Mouse (Mus musculus) ES-E14 (cell line): ENCODE data around the gene Mtx1. TPM values are rescaled to one million over a fixed set of nuclear protein-coding genes. Genes with fewer than 3 reads are reported as not detected.
A peak's percentile ranks its signal among the peaks of the same experiment; 100 is the strongest.

Experiments used
- DNase-seq: peaks from one replicate; pipeline ENCODE4 v3.0.0-alpha.2; 2013; ENCODE audit warnings: low read depth, low spot score
- H3K27ac ChIP-seq: 2 replicates; pipeline ENCODE4 v1.5.1; 2012; ENCODE audit warnings: low read depth, mild to moderate bottlenecking, low read length, moderate library complexity, mixed read lengths; ENCODE audit not compliant: poor library complexity, insufficient read depth, severe bottlenecking
- H3K36me3 ChIP-seq: 2 replicates; pipeline ENCODE4 v1.6.1; 2012; ENCODE audit warnings: mild to moderate bottlenecking, low read length, moderate library complexity, mixed read lengths; ENCODE audit not compliant: control insufficient read depth, poor library complexity, insufficient read depth, severe bottlenecking
- H3K4me1 ChIP-seq, 2 experiments: fragments of 150-350 bp in 1 of 2; sonication (generic) in 1 of 2; 2 replicates each; pipeline ENCODE4 v1.6.1; 2012; ENCODE audit warnings: low read length in 2 of 2, mild to moderate bottlenecking in 1 of 2, mixed read lengths in 1 of 2; ENCODE audit not compliant: control insufficient read depth in 2 of 2, insufficient read depth in 2 of 2, poor library complexity in 1 of 2
- H3K4me3 ChIP-seq, 2 experiments: fragments of 150-350 bp in 1 of 2; sonication (generic) in 1 of 2; 2 replicates each; pipeline ENCODE4 v1.5.1; 2012; ENCODE audit warnings: low read length in 2 of 2, low read depth in 1 of 2, mild to moderate bottlenecking in 1 of 2, mixed read lengths in 1 of 2; ENCODE audit not compliant: insufficient read depth in 1 of 2, poor library complexity in 1 of 2, severe bottlenecking in 1 of 2
- H3K9ac ChIP-seq: 2 replicates; pipeline ENCODE4 v1.6.1; 2012; ENCODE audit warnings: low read depth, mild to moderate bottlenecking, low read length, mixed read lengths; ENCODE audit not compliant: poor library complexity, insufficient read depth, severe bottlenecking
- H3K9me3 ChIP-seq: fragments of 150-350 bp; sonication (generic); 2 replicates; pipeline ENCODE4 v1.6.1; 2012; ENCODE audit warnings: low read depth, mild to moderate bottlenecking, low read length; ENCODE audit not compliant: control insufficient read depth, insufficient read depth
- CHD2 ChIP-seq: IDR thresholded peaks from 2 replicates; pipeline ENCODE4 v1.6.1; 2014; ENCODE audit warnings: mild to moderate bottlenecking, low read depth, low read length, inconsistent platforms
- HCFC1 ChIP-seq: IDR thresholded peaks from 2 replicates; pipeline ENCODE4 v1.6.1; 2012; ENCODE audit warnings: low read length, inconsistent platforms, borderline replicate concordance; ENCODE audit not compliant: insufficient read depth
- MAFK ChIP-seq: IDR thresholded peaks from 2 replicates; pipeline ENCODE4 v1.6.1; 2014; ENCODE audit warnings: mild to moderate bottlenecking, low read depth, low read length, inconsistent platforms; ENCODE audit not compliant: insufficient read depth
- ZC3H11A ChIP-seq: IDR thresholded peaks from 2 replicates; pipeline ENCODE4 v1.6.1; 2012; ENCODE audit warnings: low read depth, mild to moderate bottlenecking, inconsistent platforms, low read length, borderline replicate concordance
- ZNF384 ChIP-seq: IDR thresholded peaks from 2 replicates; pipeline ENCODE4 v1.6.1; 2012; ENCODE audit warnings: low read depth, low read length, inconsistent platforms
- in situ Hi-C, 2 experiments: fragments of 600-800 bp; cut with MboI; formaldehyde crosslinking; loops; one replicate each; pipeline ENCODE4 v1.15.1; 2025; ENCODE audit warnings: low sequenced_read_pairs in 2 of 2, inconsistent platforms in 1 of 2; ENCODE audit not compliant: unreplicated experiment in 2 of 2
- total RNA-seq: library from RNA; depleted of rRNA; stranded (reverse); fragments of 300-350 nt; gene quantifications from 2 replicates; pipeline ENCODE4 v1.2.3, GENCODE M21; 2012

The Mtx1 gene
- total RNA-seq, 1 experiment = 251 TPM

- H3K9me3 ChIP-seq = no peaks in the 10 kb centered on the region
- peaks cover 5 to 16% of the 10 kb centered on the region in 2 experiments; a peak in 3 of 4 replicates for H3K4me1 ChIP-seq
- no peak for TF ChIP-seq HCFC1
- no peak for TF ChIP-seq ZNF384
- no peak for TF ChIP-seq ZC3H11A
- TF ChIP-seq CHD2 = no peak
- TF ChIP-seq MAFK = no peak
- H3K9ac ChIP-seq = peak overlapping the region; percentile 19; the same call in 1 of the 2 replicates
- no peak for DNase-seq
- in situ Hi-C loops = no loop called here
- peak overlapping the region; percentile 22 to 50; a peak in 2 of 4 replicates for H3K4me3 ChIP-seq
- no peaks in the 10 kb centered on the region for H3K36me3 ChIP-seq
- H3K27ac ChIP-seq = no peak overlapping the region
Observed at GRCm38 (mm10) chr3:89268916-89269315, 42.0 kb upstream of the Mtx1 start.

- H3K4me1 ChIP-seq = peaks cover 3 to 17% of the 10 kb centered on the region in 2 experiments; a peak in 1 of 4 replicates
- no peak for TF ChIP-seq ZC3H11A
- 0 out of 2 replicates have a peak, but pooled peaks have one; percentile 3 for TF ChIP-seq MAFK
- no peak for TF ChIP-seq ZNF384
- peak; percentile 96 for TF ChIP-seq HCFC1
- no peak for TF ChIP-seq CHD2
- in situ Hi-C loops = no loop called here
- peak; percentile 66 for DNase-seq
- peak overlapping the region; percentile 87 for H3K9ac ChIP-seq
- no peaks in the 10 kb centered on the region for H3K9me3 ChIP-seq
- no peak overlapping the region for H3K27ac ChIP-seq
- H3K36me3 ChIP-seq = no peaks in the 10 kb centered on the region
- H3K4me3 ChIP-seq = peak overlapping the region; percentile 77 to 88
Observed at GRCm38 (mm10) chr3:89266439-89266893, 39.6 kb upstream of the Mtx1 start.

- DNase-seq = no peak
- TF ChIP-seq ZNF384 (no peak), HCFC1 (no peak), CHD2 (no peak), MAFK (no peak), ZC3H11A (no peak)
- Histone ChIP-seq H3K9ac (0 out of 2 replicates have a peak overlapping the region, but pooled peaks have one; percentile 41), H3K36me3 (no peaks in the 10 kb centered on the region), H3K4me1 (peaks cover 0 to 8% of the 10 kb centered on the region in 2 experiments; a peak in 1 of 4 replicates), H3K9me3 (no peaks in the 10 kb centered on the region), H3K4me3 (no peak overlapping the region), H3K27ac (no peak overlapping the region)
- in situ Hi-C loops = no loop called here
Observed at GRCm38 (mm10) chr3:89262417-89262816, 35.5 kb upstream of the Mtx1 start.

- Histone ChIP-seq H3K27ac (no peak overlapping the region), H3K36me3 (no peaks in the 10 kb centered on the region), H3K4me3 (no peak overlapping the region), H3K4me1 (peaks cover 0 to 8% of the 10 kb centered on the region in 2 experiments; a peak in 1 of 4 replicates), H3K9ac (no peak overlapping the region), H3K9me3 (no peaks in the 10 kb centered on the region)
- in situ Hi-C loops = no loop called here
- no peak for DNase-seq
- TF ChIP-seq ZNF384 = no peak
- TF ChIP-seq ZC3H11A = no peak
- TF ChIP-seq CHD2 = no peak
- TF ChIP-seq MAFK = no peak
- TF ChIP-seq HCFC1 = no peak
Observed at GRCm38 (mm10) chr3:89260211-89260610, 33.3 kb upstream of the Mtx1 start.

GRCm38 (mm10) chr3:89259076-89259475 is 32.2 kb upstream of the Mtx1 start, which contains the start of gene Dpm3:
Gene Dpm3 (plus strand): TSS chr3:89259358.
- Histone ChIP-seq H3K36me3 (no peaks in the 10 kb centered on the region), H3K4me1 (peaks cover 0 to 8% of the 10 kb centered on the region in 2 experiments; a peak in 1 of 4 replicates), H3K9me3 (no peaks in the 10 kb centered on the region), H3K4me3 (no peak within 1 kb of the TSS), H3K27ac (no peak within 1 kb of the TSS), H3K9ac (no peak within 1 kb of the TSS)
- no peak for DNase-seq
- in situ Hi-C loops = no loop called here
- TF ChIP-seq MAFK = no peak
- TF ChIP-seq HCFC1 = no peak
- TF ChIP-seq ZNF384 = no peak
- TF ChIP-seq CHD2 = no peak
- no peak for TF ChIP-seq ZC3H11A
